Mouse (Mus musculus): ENCODE measurements around the gene Moap1. TPM values are rescaled to one million over a fixed set of nuclear protein-coding genes. Genes with fewer than 3 reads are reported as not detected.

The Moap1 gene
- polyA plus RNA-seq, 1 experiment from 2014 or later = 14.3 TPM

DNA sequence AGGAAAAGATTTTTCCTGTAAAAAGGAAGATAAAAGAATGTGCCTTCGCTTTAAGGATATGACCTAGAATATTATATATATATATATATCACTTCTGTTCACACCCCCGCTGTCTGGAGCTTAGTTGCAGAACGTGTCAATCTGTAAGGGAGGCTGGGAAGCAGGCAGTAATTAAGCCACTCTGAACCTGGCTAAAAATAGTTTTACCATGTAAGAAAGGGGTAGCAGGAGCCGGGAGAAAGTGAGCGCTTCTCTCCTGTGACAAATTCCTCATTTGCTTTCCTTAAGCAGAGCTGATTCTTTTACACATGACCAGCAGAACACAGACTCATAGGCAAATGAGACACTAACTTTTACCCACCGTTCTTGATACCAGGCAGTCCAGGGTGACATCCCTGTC, 19.6 kb downstream of the Moap1 start:
- no peak for ATAC-seq (ENCODE audit: insufficient number of reproducible peaks, insufficient read depth, low FRiP score, low read depth)
- Histone ChIP-seq H3K4me2 (ENCODE audit: low read length) (no peak overlapping the region; the same call in 1 of the 2 replicates), H3K36me3 (ENCODE audit: control insufficient read depth, insufficient read depth, low read length) (no peaks in the 10 kb centered on the region), H3K27ac (replicated peaks in 1 of 2; ENCODE audit: control insufficient read depth in 1 of 2, insufficient read depth in 1 of 2, low read depth in 2 of 2, low read length in 2 of 2) (no peak overlapping the region), H3K27me3 (ENCODE audit: control insufficient read depth, insufficient read depth, low read length) (no peaks in the 10 kb centered on the region), H3K4me3 (ENCODE audit: control insufficient read depth in 1 of 2, insufficient read depth in 1 of 2, low read depth in 1 of 2, low read length in 2 of 2) (no peak overlapping the region), H3K4me1 (ENCODE audit: control insufficient read depth in 2 of 2, insufficient read depth in 2 of 2, low read length in 2 of 2) (peaks cover 0 to 5% of the 10 kb centered on the region in 2 experiments; a peak in 1 of 4 replicates), H3K9me3 (ENCODE audit: control insufficient read depth, low read length) (no peaks in the 10 kb centered on the region), H3K9ac (ENCODE audit: low read length) (no peak overlapping the region)
- 28% methylated on average over 6 of the region's 6 CpGs for WGBS

DNA sequence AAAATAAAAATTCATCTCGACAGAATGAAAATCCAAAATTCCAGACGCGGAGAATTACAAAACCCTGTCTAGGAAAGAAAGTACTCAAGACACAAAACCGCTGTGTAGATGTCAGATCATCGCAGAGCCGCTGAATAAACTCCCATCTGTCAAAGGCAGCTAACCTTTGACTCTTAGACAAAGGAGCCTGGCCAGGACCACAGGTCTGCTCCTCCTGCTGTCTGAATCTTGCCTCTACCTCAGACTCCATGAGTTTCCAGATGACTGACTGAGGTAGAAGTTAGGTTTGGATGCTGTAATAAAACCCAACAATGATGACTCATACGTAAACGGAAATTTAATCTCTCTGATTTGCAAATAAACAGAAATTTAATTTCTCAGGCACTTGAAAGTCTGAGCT, 20.5 kb downstream of the Moap1 start:
- H3K4me1 ChIP-seq (ENCODE audit: control insufficient read depth in 2 of 2, insufficient read depth in 2 of 2, low read length in 2 of 2) = peaks cover 0 to 5% of the 10 kb centered on the region in 2 experiments; a peak in 1 of 4 replicates
- H3K27ac ChIP-seq (replicated peaks in 1 of 2; ENCODE audit: control insufficient read depth in 1 of 2, insufficient read depth in 1 of 2, low read depth in 2 of 2, low read length in 2 of 2) = no peak overlapping the region
- no peaks in the 10 kb centered on the region for H3K9me3 ChIP-seq (ENCODE audit: control insufficient read depth, low read length)
- H3K9ac ChIP-seq (ENCODE audit: low read length) = no peak overlapping the region
- no peak overlapping the region for H3K4me2 ChIP-seq (ENCODE audit: low read length)
- H3K4me3 ChIP-seq (ENCODE audit: control insufficient read depth in 1 of 2, insufficient read depth in 1 of 2, low read depth in 1 of 2, low read length in 2 of 2) = no peak overlapping the region
- H3K27me3 ChIP-seq (ENCODE audit: control insufficient read depth, insufficient read depth, low read length) = no peaks in the 10 kb centered on the region
- ATAC-seq (ENCODE audit: insufficient number of reproducible peaks, insufficient read depth, low FRiP score, low read depth) = no peak
- no peaks in the 10 kb centered on the region for H3K36me3 ChIP-seq (ENCODE audit: control insufficient read depth, insufficient read depth, low read length)
- 79% methylated on average over 8 of the region's 8 CpGs for WGBS

DNA sequence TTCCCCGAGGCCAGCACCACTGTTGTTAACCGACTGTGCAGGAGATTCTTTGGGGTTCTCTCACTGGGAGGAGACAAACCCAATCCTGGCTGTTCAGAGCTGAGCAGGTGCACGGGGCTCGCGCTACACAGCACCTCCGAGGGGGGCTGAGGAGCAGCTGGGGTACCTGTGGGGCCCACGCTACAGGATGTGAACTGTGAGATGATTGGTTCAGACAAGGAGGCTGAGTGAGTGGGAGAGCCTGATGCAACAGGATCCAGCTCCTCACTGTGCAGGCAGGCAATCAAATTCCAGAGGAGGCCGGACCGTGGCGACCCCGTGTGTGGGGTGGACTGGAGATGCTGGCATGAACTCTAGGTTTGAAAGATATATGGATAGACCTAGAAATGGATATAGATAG, 21.0 kb downstream of the Moap1 start:
- WGBS = 65% methylated on average over 11 of the region's 11 CpGs

DNA sequence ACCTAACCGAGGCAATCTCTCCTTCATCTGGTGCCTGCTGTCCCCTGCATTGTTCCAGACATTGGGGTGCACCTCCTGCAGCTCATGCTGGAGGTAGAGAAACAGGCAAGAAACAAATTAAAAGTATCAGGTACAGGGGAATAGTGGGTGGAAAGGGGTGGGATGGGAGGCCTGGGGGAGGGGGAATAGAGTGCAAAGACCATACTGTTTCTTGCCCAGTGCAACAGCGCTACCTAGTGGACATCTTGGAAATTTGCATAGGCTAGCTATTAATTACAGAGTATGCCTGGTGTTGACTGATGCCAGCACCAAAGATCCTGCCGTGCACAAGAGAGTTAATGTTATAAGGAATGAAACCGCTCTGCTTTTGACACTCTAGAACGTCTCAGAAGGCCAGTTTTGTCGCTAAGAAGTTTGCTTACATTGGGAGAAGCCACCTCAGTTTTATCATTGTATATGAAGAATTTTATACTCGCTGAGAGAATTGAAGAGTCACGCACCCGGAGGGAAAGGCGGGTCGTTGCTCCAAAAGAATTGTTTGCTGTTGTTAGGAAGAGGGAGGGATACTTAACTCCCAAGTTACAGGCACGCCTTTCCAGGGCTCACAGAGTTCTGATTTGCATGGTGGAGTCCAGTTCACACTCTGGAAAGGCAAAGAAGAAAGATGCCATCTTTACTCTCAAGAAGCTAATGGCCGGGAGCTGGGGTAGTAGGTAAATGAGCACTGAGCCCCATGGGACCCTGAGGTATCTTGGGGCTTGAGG, 23.7 kb downstream of the Moap1 start:
- no peak overlapping the region for H3K27ac ChIP-seq (replicated peaks in 1 of 2; ENCODE audit: control insufficient read depth in 1 of 2, insufficient read depth in 1 of 2, low read depth in 2 of 2, low read length in 2 of 2)
- no peak for ATAC-seq (ENCODE audit: insufficient number of reproducible peaks, insufficient read depth, low FRiP score, low read depth)
- 30% methylated on average over 13 of the region's 13 CpGs for whole genome bisulfite sequencing
- H3K4me1 ChIP-seq (ENCODE audit: control insufficient read depth in 2 of 2, insufficient read depth in 2 of 2, low read length in 2 of 2) = peaks cover 0 to 5% of the 10 kb centered on the region in 2 experiments; a peak in 1 of 4 replicates
- H3K9me3 ChIP-seq (ENCODE audit: control insufficient read depth, low read length) = no peaks in the 10 kb centered on the region
- no peak overlapping the region for H3K4me3 ChIP-seq (ENCODE audit: control insufficient read depth in 1 of 2, insufficient read depth in 1 of 2, low read depth in 1 of 2, low read length in 2 of 2)
- no peak overlapping the region for H3K9ac ChIP-seq (ENCODE audit: low read length)
- H3K27me3 ChIP-seq (ENCODE audit: control insufficient read depth, insufficient read depth, low read length) = no peaks in the 10 kb centered on the region
- H3K36me3 ChIP-seq (ENCODE audit: control insufficient read depth, insufficient read depth, low read length) = no peaks in the 10 kb centered on the region
- H3K4me2 ChIP-seq (ENCODE audit: low read length) = peak overlapping the region; percentile 25; the same call in 1 of the 2 replicates

More for the DNA sequence above, 21.0 kb downstream of the Moap1 start:
- Histone ChIP-seq H3K4me1 (ENCODE audit: control insufficient read depth in 2 of 2, insufficient read depth in 2 of 2, low read length in 2 of 2) (peaks cover 0 to 5% of the 10 kb centered on the region in 2 experiments; a peak in 1 of 4 replicates), H3K9me3 (ENCODE audit: control insufficient read depth, low read length) (no peaks in the 10 kb centered on the region), H3K4me2 (ENCODE audit: low read length) (no peak overlapping the region), H3K36me3 (ENCODE audit: control insufficient read depth, insufficient read depth, low read length) (no peaks in the 10 kb centered on the region), H3K27ac (replicated peaks in 1 of 2; ENCODE audit: control insufficient read depth in 1 of 2, insufficient read depth in 1 of 2, low read depth in 2 of 2, low read length in 2 of 2) (no peak overlapping the region), H3K9ac (ENCODE audit: low read length) (no peak overlapping the region), H3K27me3 (ENCODE audit: control insufficient read depth, insufficient read depth, low read length) (no peaks in the 10 kb centered on the region), H3K4me3 (ENCODE audit: control insufficient read depth in 1 of 2, insufficient read depth in 1 of 2, low read depth in 1 of 2, low read length in 2 of 2) (no peak overlapping the region)
- 0 out of 2 replicates have a peak, but pooled peaks have one; percentile 18 for ATAC-seq (ENCODE audit: insufficient number of reproducible peaks, insufficient read depth, low FRiP score, low read depth)

DNA sequence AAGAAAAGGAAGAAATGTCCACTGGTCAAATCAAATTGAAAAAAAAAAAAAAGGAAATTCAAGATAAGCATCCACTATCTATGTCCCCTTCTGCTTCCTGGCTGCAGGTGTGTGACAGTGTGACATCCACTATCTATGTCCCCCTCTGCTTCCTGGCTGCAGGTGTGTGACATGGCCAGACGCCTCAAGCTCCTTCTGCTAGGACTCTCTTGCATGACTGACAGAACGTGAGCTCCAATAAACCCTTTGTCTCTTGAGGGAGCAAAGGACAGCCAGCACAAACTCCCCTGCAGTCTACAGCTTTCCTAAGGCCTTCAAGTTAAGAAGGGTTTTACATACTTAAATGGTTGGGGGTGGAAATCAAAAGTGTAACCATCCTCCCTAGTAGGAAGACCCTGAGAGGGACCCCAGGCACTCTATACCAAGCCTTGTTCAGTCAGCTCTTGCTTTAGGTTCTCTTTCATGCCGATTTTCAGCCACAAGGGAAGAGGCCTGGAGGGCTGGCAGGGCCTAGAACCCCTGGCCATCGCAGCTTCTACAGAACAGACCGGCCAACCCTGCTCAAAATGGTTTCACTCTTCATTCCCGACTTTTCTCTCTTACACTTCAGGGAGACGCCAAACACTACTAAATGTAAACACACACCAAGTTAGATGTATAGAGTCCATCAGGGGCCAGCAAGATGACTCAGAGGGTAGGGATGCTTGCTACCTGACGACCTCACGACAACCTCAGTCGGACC, 28.6 kb downstream of the Moap1 start:
- Histone ChIP-seq H3K4me2 (ENCODE audit: low read length) (no peak overlapping the region), H3K9ac (ENCODE audit: low read length) (no peak overlapping the region), H3K9me3 (ENCODE audit: control insufficient read depth, low read length) (no peaks in the 10 kb centered on the region), H3K27ac (replicated peaks in 1 of 2; ENCODE audit: control insufficient read depth in 1 of 2, insufficient read depth in 1 of 2, low read depth in 2 of 2, low read length in 2 of 2) (no peak overlapping the region), H3K4me3 (ENCODE audit: control insufficient read depth in 1 of 2, insufficient read depth in 1 of 2, low read depth in 1 of 2, low read length in 2 of 2) (no peak overlapping the region), H3K36me3 (ENCODE audit: control insufficient read depth, insufficient read depth, low read length) (no peaks in the 10 kb centered on the region), H3K27me3 (ENCODE audit: control insufficient read depth, insufficient read depth, low read length) (no peaks in the 10 kb centered on the region), H3K4me1 (ENCODE audit: control insufficient read depth in 2 of 2, insufficient read depth in 2 of 2, low read length in 2 of 2) (no peaks in the 10 kb centered on the region; a peak in 1 of 4 replicates)
- ATAC-seq (ENCODE audit: insufficient number of reproducible peaks, insufficient read depth, low FRiP score, low read depth) = no peak
- WGBS = 83% methylated on average over 10 of the region's 10 CpGs

DNA sequence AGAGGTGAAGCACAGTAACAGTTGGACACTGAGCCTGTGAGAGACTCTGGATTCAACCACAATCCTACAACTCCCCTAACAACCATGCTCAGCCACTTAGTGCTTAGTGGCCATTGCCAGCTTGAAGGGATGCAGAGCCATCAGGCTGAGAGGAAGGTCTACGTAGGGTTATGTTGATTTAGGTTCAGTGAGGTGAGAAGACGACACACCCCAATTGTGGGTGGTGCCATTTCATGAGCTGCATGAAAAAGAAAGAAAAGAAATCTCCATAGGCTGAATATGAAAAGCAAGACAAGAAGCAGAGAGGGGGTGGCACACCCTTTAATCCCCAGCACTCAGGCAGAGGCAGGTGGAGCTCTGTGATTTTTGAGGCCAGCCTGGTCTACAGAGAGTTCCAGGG, 29.3 kb downstream of the Moap1 start:
- WGBS = 82% methylated on average over 2 of the region's 2 CpGs
- Histone ChIP-seq H3K36me3 (ENCODE audit: control insufficient read depth, insufficient read depth, low read length) (no peaks in the 10 kb centered on the region), H3K27ac (replicated peaks in 1 of 2; ENCODE audit: control insufficient read depth in 1 of 2, insufficient read depth in 1 of 2, low read depth in 2 of 2, low read length in 2 of 2) (no peak overlapping the region), H3K9ac (ENCODE audit: low read length) (no peak overlapping the region), H3K4me3 (ENCODE audit: control insufficient read depth in 1 of 2, insufficient read depth in 1 of 2, low read depth in 1 of 2, low read length in 2 of 2) (no peak overlapping the region), H3K4me1 (ENCODE audit: control insufficient read depth in 2 of 2, insufficient read depth in 2 of 2, low read length in 2 of 2) (no peaks in the 10 kb centered on the region; a peak in 1 of 4 replicates), H3K4me2 (ENCODE audit: low read length) (no peak overlapping the region), H3K27me3 (ENCODE audit: control insufficient read depth, insufficient read depth, low read length) (no peaks in the 10 kb centered on the region), H3K9me3 (ENCODE audit: control insufficient read depth, low read length) (no peaks in the 10 kb centered on the region)
- ATAC-seq (ENCODE audit: insufficient number of reproducible peaks, insufficient read depth, low FRiP score, low read depth) = no peak

DNA sequence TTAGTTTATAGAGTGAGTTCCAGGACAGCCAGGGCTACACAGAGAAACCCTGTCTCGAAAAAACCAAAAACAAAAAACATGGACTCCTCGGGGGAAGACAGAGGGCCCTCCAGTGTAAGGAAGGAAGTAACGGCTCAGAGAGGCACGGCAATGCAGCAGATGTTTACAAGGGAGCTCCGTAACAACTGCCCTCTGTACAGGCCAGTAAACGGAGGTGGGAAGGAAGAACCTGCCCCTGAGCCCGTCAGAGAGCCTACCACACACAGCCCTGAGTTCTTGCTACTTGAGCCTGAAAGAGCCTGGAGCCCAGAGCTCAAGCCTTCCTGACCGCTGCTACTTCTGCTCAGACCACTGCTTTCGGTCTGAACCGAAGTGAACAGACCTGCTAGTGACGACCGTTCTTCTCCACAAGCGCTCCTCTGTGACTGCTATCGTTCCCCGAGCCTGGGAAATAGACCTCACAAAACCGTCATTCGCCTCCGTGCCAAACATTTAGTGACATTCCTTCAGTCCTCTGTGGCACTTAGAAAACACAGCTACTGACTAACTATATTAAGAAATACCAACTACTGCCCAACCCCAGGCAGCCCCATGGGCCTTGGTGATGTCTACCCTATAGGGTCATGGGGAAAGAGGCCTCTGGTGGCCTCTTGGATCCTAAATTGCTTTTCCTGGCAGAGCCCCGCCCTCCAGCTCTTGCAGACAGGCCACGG, 30.2 kb downstream of the Moap1 start:
- Histone ChIP-seq H3K4me3 (ENCODE audit: control insufficient read depth in 1 of 2, insufficient read depth in 1 of 2, low read depth in 1 of 2, low read length in 2 of 2) (no peak overlapping the region), H3K36me3 (ENCODE audit: control insufficient read depth, insufficient read depth, low read length) (no peaks in the 10 kb centered on the region), H3K27ac (replicated peaks in 1 of 2; ENCODE audit: control insufficient read depth in 1 of 2, insufficient read depth in 1 of 2, low read depth in 2 of 2, low read length in 2 of 2) (no peak overlapping the region), H3K27me3 (ENCODE audit: control insufficient read depth, insufficient read depth, low read length) (no peaks in the 10 kb centered on the region), H3K4me1 (ENCODE audit: control insufficient read depth in 2 of 2, insufficient read depth in 2 of 2, low read length in 2 of 2) (peaks cover under 1 to 3% of the 10 kb centered on the region in 2 experiments; a peak in 1 of 4 replicates), H3K9me3 (ENCODE audit: control insufficient read depth, low read length) (no peaks in the 10 kb centered on the region), H3K4me2 (ENCODE audit: low read length) (no peak overlapping the region), H3K9ac (ENCODE audit: low read length) (no peak overlapping the region)
- WGBS = 62% methylated on average over 20 of the region's 20 CpGs
- no peak for ATAC-seq (ENCODE audit: insufficient number of reproducible peaks, insufficient read depth, low FRiP score, low read depth)
